Mouse (Mus musculus) adrenal gland, adult 2 months (tissue): Measurements from ENCODE around the gene Ankrd39. TPM values are rescaled to one million over a fixed set of nuclear protein-coding genes. Genes with fewer than 3 reads are reported as not detected.

Source experiments
- DNase-seq: peaks from one replicate; pipeline ENCODE4 v3.0.0; 2021
- long read RNA-seq: library from polyadenylated mRNA; stranded (forward); transcript quantifications from one replicate; pipeline ENCODE4 v2.0.0, GENCODE M21; 2021
- polyA plus RNA-seq: library from polyadenylated mRNA; depleted of rRNA; stranded (reverse); fragments of >200 nt; gene quantifications from 2 replicates; pipeline ENCODE4 v1.2.3, GENCODE M21; 2012; rRNA removed
- total RNA-seq, 2 experiments: library from RNA; stranded (reverse); gene quantifications; 2 replicates each; pipeline ENCODE4 v1.2.3; 2021

Gene Ankrd39
- total RNA-seq (10 to 100 TPM; 11.1 to 14.5 TPM), polyA plus RNA-seq (24.4 and 41.9 TPM in 2 replicates)
- long read RNA-seq, transcript Ankrd39-201 (4 exons, 2,109 nt): major isoform, 9 of 14 reads
- long read RNA-seq, partial matches to known transcripts: 0 of 14 reads
- long read RNA-seq, other reads (novel, unspliced or antisense): 0 of 14 reads

- DNase-seq: peak; percentile 98
Measured at GRCm38 (mm10) chr1:36546888-36547471, at the start of gene Ankrd39. Gene Ankrd39, minus strand, starts transcription at chr1:36547445.

- peak; percentile 82 for DNase-seq
Measured at GRCm38 (mm10) chr1:36596114-36596513, 48.9 kb upstream of the Ankrd39 start.

GRCm38 (mm10) chr1:36595167-36595931 lies 48.1 kb upstream of the Ankrd39 start:
- no peak for DNase-seq

GRCm38 (mm10) chr1:36593099-36593498 lies 45.9 kb upstream of the Ankrd39 start:
- no peak for DNase-seq

GRCm38 (mm10) chr1:36591408-36591807 lies 44.2 kb upstream of the Ankrd39 start:
- no peak for DNase-seq

GRCm38 (mm10) chr1:36590664-36591063 lies 43.4 kb upstream of the Ankrd39 start:
- no peak for DNase-seq

GRCm38 (mm10) chr1:36589486-36589885 lies 42.2 kb upstream of the Ankrd39 start:
- peak; percentile 60 for DNase-seq

GRCm38 (mm10) chr1:36588476-36589450 lies 41.5 kb upstream of the Ankrd39 start:
- peak; percentile 32 for DNase-seq

- DNase-seq: no peak
Measured at GRCm38 (mm10) chr1:36587860-36588259, 40.6 kb upstream of the Ankrd39 start.

GRCm38 (mm10) chr1:36586288-36586687 lies 39.0 kb upstream of the Ankrd39 start:
- DNase-seq: no peak

- peak; percentile 55 for DNase-seq
Measured at GRCm38 (mm10) chr1:36583408-36584116, 36.3 kb upstream of the Ankrd39 start.

- DNase-seq: no peak
Measured at GRCm38 (mm10) chr1:36582211-36582610, 35.0 kb upstream of the Ankrd39 start.

- no peak for DNase-seq
Measured at GRCm38 (mm10) chr1:36581260-36581659, 34.0 kb upstream of the Ankrd39 start.

- peak; percentile 64 for DNase-seq
Measured at GRCm38 (mm10) chr1:36580384-36581207, 33.4 kb upstream of the Ankrd39 start.

- no peak for DNase-seq
Measured at GRCm38 (mm10) chr1:36579974-36580383, 32.7 kb upstream of the Ankrd39 start.

- DNase-seq: no peak
Measured at GRCm38 (mm10) chr1:36576991-36577675, 29.9 kb upstream of the Ankrd39 start.

- DNase-seq: no peak
Measured at GRCm38 (mm10) chr1:36575347-36575746, 28.1 kb upstream of the Ankrd39 start.

GRCm38 (mm10) chr1:36574196-36574955 lies 27.1 kb upstream of the Ankrd39 start:
- DNase-seq: no peak

- no peak for DNase-seq
Measured at GRCm38 (mm10) chr1:36573524-36573923, 26.3 kb upstream of the Ankrd39 start.
